Mouse (Mus musculus) neural tube, embryonic 12.5 days (tissue): ENCODE results near the gene Gm8720. TPM values are rescaled to one million over a fixed set of nuclear protein-coding genes. Genes with fewer than 3 reads are reported as not detected.
"Not testable (repeated sequence)": the region's sequence is repeated elsewhere in the genome, so short reads cannot be mapped to it uniquely, and the experiment has no call there.

ENCODE experiments used
- ATAC-seq: fragments of 200-750 bp; cut with Nextera tagmentation; 2 replicates; pipeline ENCODE4 v1.8.0; 2017; ENCODE audit warnings: low read depth, mild to moderate bottlenecking, moderate TSS enrichment, moderate library complexity; ENCODE audit not compliant: low FRiP score
- H3K27ac ChIP-seq: fragments of 300-500 bp; sonication (generic); 2 replicates; pipeline ENCODE4 v1.5.1; 2016
- H3K27me3 ChIP-seq: fragments of 300-500 bp; sonication (generic); replicated peaks from 2 replicates; pipeline ENCODE4 v1.6.1; 2016; ENCODE audit warnings: mild to moderate bottlenecking
- H3K36me3 ChIP-seq: fragments of 300-500 bp; sonication (generic); 2 replicates; pipeline ENCODE4 v1.6.1; 2016; ENCODE audit warnings: mild to moderate bottlenecking
- H3K4me1 ChIP-seq: fragments of 300-500 bp; sonication (generic); 2 replicates; pipeline ENCODE4 v1.6.1; 2016
- H3K4me2 ChIP-seq: fragments of 300-500 bp; sonication (generic); replicated peaks from 2 replicates; pipeline ENCODE4 v1.6.1; 2016; ENCODE audit warnings: mild to moderate bottlenecking
- H3K4me3 ChIP-seq: fragments of 300-500 bp; sonication (generic); 2 replicates; pipeline ENCODE4 v1.5.1; 2016
- H3K9ac ChIP-seq: fragments of 300-500 bp; sonication (generic); 2 replicates; pipeline ENCODE4 v1.6.1; 2016; ENCODE audit warnings: mild to moderate bottlenecking
- H3K9me3 ChIP-seq: fragments of 300-500 bp; sonication (generic); 2 replicates; pipeline ENCODE4 v1.6.1; 2016; ENCODE audit warnings: mild to moderate bottlenecking
- WGBS: fragments of 180-500 bp; shearing (Covaris S2); methylation state at CpG from one replicate; pipeline ENCODE4 v1.1.7; 2016; 5-methylcytosine and 5-hydroxymethylcytosine counted together
- polyA plus RNA-seq: library from polyadenylated mRNA; unstranded; fragments of >200 nt; fragmentation: Nextera tagmentation; extraction: Ambion mirVana; gene quantifications from 2 replicates; pipeline ENCODE4 v1.2.1, GENCODE M21; 2016

Gm8720 gene
- polyA plus RNA-seq: not detected in 2 replicates

GRCm38 (mm10) chr7:23067356-23067755, at the start of gene Gm8720:
Gene Gm8720, minus strand, starts transcription at chr7:23067456.
- H3K27ac ChIP-seq, H3K4me2 ChIP-seq, H3K4me3 ChIP-seq, ATAC-seq, H3K4me1 ChIP-seq, H3K9me3 ChIP-seq, H3K27me3 ChIP-seq, H3K9ac ChIP-seq, H3K36me3 ChIP-seq: not testable (repeated sequence)
- no CpG with 5 or more reads among the region's 1 CpGs for WGBS

- H3K9me3 ChIP-seq, H3K27ac ChIP-seq: not testable (repeated sequence)
Measured at GRCm38 (mm10) chr7:23055240-23055639, 12.0 kb downstream of the Gm8720 start, which contains the start of gene Vmn1r163. Gene Vmn1r163, plus strand, starts transcription at chr7:23055540.

GRCm38 (mm10) chr7:23019823-23020222, 47.4 kb downstream of the Gm8720 start, which contains the start of gene Gm4216:
Gene Gm4216, minus strand, starts transcription at chr7:23019923.
- H3K4me1 ChIP-seq, H3K4me2 ChIP-seq, H3K4me3 ChIP-seq, H3K27me3 ChIP-seq, H3K27ac ChIP-seq, H3K9me3 ChIP-seq, ATAC-seq, H3K36me3 ChIP-seq, H3K9ac ChIP-seq: not testable (repeated sequence)
- WGBS: no CpG with 5 or more reads among the region's 3 CpGs

More at GRCm38 (mm10) chr7:23055240-23055639, 12.0 kb downstream of the Gm8720 start, which contains the start of gene Vmn1r163:
- WGBS: no CpG with 5 or more reads among the region's 1 CpGs
- not testable (repeated sequence) for H3K4me1 ChIP-seq, ATAC-seq, H3K27me3 ChIP-seq, H3K9ac ChIP-seq, H3K36me3 ChIP-seq, H3K4me2 ChIP-seq, H3K4me3 ChIP-seq

Other genes starting within 250 kb of the Gm8720 start
- gene Vmn1r159, start 223.9 kb downstream of the Gm8720 start, polyA plus RNA-seq: not detected in 2 replicates
- not detected in 2 replicates for gene Vmn1r160, start 196.2 kb downstream of the Gm8720 start, polyA plus RNA-seq
- gene Gm4214, start 82.8 kb downstream of the Gm8720 start, polyA plus RNA-seq: not detected in 2 replicates
- not detected in 2 replicates for gene Gm4216, start 47.5 kb downstream of the Gm8720 start, polyA plus RNA-seq
- not detected in 2 replicates for gene Vmn1r163, start 11.9 kb downstream of the Gm8720 start, polyA plus RNA-seq
- not detected in 2 replicates for gene Gm10662, start 77.0 kb upstream of the Gm8720 start, polyA plus RNA-seq
- gene Vmn1r165, start 149.9 kb upstream of the Gm8720 start, polyA plus RNA-seq: not detected in 2 replicates
- gene Vmn1r166, start 184.2 kb upstream of the Gm8720 start, polyA plus RNA-seq: not detected in 2 replicates
- not detected in 2 replicates for gene Gm6902, start 211.4 kb upstream of the Gm8720 start, polyA plus RNA-seq
- gene Nlrp4e, start 233.7 kb upstream of the Gm8720 start, polyA plus RNA-seq: not detected in 2 replicates